Mouse (Mus musculus) brain, embryonic 14.5 days (tissue): Measurements from ENCODE around the gene Lactbl1. TPM values are rescaled to one million over a fixed set of nuclear protein-coding genes. Genes with fewer than 3 reads are reported as not detected.

Experiments
- DNase-seq: peaks from one replicate; pipeline ENCODE4 v3.0.0-alpha.2; 2011; ENCODE audit warnings: low read depth
- CTCF ChIP-seq: fragments of 200-500 bp; IDR thresholded peaks from 2 replicates; pipeline ENCODE4 v1.5.1; 2012; ENCODE audit warnings: inconsistent platforms, mild to moderate bottlenecking, moderate library complexity, borderline replicate concordance; ENCODE audit not compliant: insufficient read depth, insufficient read length; ENCODE audit errors: extremely low read depth
- POLR2A ChIP-seq: fragments of 200-500 bp; IDR thresholded peaks from 2 replicates; pipeline ENCODE4 v1.6.1; 2012; ENCODE audit warnings: mild to moderate bottlenecking, inconsistent platforms, borderline replicate concordance; ENCODE audit not compliant: poor library complexity, insufficient read depth, insufficient read length, severe bottlenecking; ENCODE audit errors: extremely low read depth
- polyA plus RNA-seq: library from polyadenylated mRNA; depleted of rRNA; stranded (reverse); fragments of >200 nt; gene quantifications from 2 replicates; pipeline ENCODE4 v1.2.3, GENCODE M21; 2012

Gene Lactbl1
- polyA plus RNA-seq, 1 experiment: 0.08 TPM

DNA sequence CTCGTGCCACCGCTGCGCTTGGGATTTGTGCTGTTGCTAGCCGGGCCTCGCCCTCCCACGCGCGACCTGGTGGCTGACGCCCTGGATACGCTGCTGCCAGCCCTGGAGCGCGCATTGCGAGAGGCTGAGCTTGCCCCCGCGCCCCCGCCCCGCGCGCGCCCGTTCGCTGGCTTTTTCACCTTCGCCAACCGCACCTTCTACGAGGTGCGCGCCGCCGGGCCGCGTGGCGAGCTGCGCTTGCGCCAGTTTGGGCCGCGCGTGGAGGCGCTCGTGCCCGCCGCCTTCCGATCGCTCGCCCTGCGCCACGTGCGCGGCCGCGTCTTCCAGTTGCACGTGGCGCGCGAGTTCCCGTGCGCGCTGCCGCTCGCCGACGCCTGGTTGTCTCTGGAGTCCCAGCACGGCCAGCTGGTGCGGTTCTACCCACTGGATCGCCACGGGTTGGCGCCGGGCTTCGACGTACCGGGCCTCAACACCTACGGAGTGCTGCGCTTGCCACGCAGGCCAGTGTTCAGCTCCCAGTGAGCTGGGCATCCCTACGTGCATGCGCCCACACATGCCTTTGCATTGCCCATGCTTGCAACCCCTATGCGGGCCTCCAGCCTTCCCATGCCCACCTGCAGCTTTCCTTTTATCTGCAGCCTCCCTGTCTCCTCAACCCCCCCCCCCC is 15.3 kb downstream of the Lactbl1 start:
- TF ChIP-seq CTCF: no peak
- TF ChIP-seq POLR2A: 0 out of 2 replicates have a peak, but pooled peaks have one; percentile 12
- DNase-seq: peak; percentile 94

DNA sequence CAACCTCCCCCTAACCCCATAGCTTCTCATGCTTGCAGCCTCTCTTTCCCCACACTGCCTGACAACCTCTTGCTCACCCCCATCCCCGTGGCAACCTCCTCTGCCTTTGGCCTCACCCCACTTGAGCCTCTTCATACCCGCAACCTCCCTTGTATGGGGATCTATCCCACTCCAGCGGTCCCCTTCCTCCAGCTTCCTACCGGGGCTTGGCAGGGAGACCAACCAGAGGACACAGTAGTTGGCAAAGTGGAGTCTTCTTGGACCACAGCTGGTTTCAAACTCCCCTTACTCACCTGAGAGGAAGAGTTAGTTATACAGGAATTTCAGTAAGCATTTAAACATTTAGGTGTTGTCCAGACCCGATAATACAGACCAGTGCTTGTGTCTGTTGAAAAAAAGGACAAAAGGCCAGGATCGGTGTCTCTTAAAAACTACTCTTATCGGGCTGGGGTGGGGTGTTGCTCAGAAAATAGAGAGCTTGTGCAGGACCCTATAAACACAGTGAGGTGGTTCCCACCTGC is 15.9 kb downstream of the Lactbl1 start:
- DNase-seq: peak; percentile 13
- TF ChIP-seq POLR2A: no peak
- TF ChIP-seq CTCF: no peak

DNA sequence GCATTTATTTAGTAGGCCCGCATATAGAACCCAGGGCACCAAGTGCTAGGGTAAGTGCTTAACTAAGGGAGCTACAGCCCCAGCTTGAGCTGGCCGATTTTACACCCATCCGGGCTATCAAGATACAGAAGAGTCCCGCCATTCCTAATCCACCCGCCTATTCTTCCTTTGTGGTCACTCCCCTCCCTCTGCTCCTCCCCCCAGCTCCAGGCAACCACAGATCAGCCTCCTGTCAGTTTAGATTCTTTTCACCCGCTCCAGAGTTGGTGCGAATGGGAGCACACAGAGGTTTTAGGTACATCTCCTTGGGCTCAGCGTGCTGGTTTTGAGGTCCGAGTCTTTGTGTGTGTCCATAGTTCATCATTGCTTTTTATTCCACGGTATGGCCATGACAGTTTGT is 16.5 kb downstream of the Lactbl1 start:
- peak; percentile 76 for DNase-seq
- no peak for TF ChIP-seq CTCF

DNA sequence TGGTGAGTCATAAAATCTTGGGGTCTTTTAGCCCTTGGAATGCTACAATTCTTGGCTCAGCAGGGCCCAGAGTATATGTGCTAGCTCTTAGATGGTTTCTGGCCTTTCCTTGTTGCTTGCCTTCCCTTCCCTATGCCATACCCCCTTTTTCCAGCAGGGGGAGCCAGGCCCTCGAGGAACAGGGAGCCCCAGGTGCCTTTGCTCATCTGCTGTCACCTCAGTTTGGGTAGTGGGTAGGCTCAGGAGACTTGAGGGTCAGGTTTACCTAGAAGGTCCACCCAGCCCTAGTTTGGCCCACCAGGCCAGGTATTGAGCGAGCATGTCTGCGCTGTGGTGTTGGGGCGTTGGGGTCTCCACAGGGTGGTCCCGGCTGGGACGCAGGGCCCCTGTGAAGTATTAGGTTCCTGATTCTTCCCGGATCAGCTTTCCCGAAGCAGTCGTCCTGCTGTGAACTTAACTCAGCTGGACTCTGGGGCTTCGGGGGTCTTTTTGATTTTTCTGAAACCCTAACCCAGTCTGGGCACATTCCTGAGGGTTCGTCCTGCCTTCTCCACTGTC is 26.6 kb downstream of the Lactbl1 start:
- DNase-seq: peak; percentile 80
- no peak for TF ChIP-seq POLR2A
- peak; percentile 94 for TF ChIP-seq CTCF

DNA sequence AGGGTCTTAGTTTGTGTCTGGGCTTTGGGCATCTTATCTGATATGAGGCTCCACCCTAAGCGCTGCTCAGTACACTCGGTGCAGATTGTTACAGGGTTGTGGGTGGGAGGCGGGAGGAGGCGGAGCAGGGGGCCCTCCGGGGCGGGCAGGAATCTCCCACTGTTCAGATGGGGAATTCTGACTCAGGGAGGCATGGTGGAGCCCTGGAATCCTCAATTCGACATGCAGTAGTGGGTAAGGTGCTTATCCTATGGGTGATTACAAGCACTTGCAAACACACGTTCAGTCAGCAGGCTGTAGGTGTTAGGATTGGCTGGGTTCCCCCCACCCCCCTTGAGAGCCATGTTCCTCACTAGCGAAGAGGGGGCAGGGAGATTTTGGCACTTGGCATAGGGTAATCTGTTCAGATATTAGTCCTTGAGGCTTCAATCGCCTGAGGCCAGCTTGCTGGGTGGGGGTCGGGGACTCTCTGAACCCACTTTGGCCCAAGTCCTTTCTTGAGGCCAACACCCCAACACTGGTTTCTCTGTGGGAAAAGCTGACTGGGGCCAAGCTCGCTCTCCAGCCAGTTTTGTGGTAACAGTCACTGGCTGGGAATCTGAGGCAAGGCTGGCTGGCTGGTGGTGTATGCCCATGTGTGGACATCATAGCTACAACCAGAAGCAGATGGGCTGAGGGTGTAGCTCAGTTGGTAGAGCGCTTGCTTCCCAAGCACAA is 27.2 kb downstream of the Lactbl1 start:
- peak; percentile 14 for DNase-seq
- TF ChIP-seq CTCF (no peak), POLR2A (no peak)

DNA sequence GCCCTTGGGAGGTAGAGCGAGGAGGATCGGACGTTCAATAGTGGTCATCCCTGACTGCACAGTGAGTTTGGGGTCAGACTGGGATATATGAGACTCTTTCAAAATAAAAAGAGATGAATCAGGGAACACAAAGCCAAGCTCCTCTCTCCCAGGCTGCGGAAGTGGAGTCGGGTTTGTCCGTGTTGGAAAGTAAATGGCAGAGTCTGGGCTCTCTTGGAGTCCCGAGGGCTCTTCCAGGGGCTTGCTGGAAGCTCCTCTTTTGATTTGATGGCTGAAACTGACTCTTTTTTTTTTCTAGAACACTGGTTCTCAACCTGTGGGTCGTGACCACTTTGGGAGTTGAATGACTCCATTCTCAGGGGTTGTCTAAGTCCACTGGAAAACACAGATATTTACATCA is 27.8 kb downstream of the Lactbl1 start:
- no peak for TF ChIP-seq POLR2A
- no peak for TF ChIP-seq CTCF
- no peak for DNase-seq

DNA sequence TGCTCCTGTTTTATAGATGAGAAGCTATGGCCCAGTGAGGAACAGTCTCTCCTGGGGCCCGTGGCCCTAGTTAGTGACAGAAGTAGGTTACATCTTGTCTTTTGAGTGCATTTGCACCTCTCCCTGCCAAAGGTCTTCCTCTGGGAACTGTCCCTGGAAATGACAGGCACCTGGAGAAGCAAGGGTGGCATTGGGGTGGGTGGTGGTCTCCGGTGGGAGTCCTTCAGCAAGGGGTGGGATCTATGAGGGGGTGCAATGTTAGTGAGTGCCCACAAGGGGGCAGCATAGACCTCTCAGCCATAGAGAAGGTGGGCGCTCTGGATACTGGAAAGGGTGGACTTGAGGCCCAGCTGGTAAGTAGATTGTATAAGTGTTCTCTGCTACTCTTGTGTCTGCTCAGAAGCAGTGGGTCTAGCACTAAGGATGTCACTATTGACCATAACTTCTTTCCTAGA is 29.0 kb downstream of the Lactbl1 start:
- TF ChIP-seq POLR2A: no peak
- peak; percentile 94 for TF ChIP-seq CTCF

DNA sequence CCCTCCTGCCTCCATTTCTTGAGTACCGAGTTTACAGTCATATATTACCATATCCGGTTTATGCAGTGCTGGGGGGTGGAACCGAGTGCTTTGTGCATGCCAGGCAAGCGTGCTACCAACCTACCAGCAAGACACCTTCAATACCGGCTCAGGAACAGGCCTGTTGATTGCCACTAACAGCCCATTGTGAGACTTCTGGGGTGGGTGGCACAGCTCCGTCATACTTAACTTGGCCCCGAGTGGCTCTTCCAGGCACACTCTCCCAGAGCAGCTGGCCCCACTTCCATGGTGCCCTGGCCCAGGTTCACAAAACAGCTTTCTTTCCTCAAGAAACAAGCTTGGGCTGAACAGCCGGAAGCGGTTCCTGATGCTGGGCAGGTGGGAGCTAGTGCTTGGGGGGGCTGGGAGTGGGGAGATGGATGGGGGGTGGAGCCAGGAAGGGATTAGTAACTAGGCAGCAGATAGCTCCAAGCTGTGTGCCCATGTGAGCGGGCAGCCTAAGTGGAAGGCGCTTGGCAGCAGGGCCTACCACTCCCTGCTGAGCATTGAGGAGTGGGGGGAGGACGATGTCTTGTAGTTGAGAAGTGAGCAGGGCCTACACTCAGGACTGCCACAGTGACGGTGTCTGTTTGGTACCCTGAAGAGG is 29.6 kb downstream of the Lactbl1 start:
- no peak for TF ChIP-seq CTCF
- TF ChIP-seq POLR2A: no peak

More for the DNA sequence above, 29.0 kb downstream of the Lactbl1 start:
- DNase-seq: peak; percentile 86

DNA sequence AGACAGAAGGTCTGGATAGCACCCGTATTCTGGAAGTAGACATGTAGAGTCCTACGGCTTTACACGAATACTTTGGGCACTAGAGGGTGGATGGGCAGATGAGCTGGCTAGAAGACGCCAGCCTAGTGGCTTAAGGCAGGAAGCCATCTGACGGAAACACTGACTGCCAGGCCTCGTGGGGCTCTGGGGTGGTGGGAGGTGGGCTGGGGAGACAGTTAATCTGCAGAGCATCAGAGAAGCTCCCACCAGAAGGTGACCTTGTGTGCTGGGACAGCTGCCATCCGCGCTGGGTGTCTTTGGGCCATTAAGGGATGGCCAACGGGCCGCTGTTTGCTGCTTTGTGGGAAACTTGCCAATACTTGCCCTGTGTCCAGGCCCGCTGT is 30.1 kb downstream of the Lactbl1 start:
- TF ChIP-seq POLR2A: no peak
- no peak for TF ChIP-seq CTCF
- no peak for DNase-seq

More for the DNA sequence above, 29.6 kb downstream of the Lactbl1 start:
- DNase-seq: peak; percentile 92

DNA sequence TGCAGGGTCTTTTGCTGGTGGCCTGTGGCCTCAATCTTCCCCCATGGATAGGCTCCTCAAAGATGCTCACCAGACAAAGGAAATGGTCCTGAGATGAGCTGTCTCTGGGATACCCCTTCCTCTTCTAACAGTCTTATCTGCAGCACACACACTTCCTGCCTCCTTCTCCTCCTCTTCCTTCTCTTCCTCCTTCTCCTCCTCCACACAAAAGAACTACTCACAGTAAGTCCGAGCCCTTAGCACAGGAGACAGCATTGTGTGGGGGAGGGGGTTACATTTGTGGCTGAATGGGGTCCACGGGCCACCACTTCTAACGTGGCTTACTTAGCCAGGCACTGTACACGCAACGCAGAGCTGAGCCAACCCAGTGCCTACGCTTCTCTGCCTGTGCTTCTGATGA is 30.6 kb downstream of the Lactbl1 start:
- no peak for TF ChIP-seq CTCF
- no peak for TF ChIP-seq POLR2A
- peak; percentile 15 for DNase-seq

DNA sequence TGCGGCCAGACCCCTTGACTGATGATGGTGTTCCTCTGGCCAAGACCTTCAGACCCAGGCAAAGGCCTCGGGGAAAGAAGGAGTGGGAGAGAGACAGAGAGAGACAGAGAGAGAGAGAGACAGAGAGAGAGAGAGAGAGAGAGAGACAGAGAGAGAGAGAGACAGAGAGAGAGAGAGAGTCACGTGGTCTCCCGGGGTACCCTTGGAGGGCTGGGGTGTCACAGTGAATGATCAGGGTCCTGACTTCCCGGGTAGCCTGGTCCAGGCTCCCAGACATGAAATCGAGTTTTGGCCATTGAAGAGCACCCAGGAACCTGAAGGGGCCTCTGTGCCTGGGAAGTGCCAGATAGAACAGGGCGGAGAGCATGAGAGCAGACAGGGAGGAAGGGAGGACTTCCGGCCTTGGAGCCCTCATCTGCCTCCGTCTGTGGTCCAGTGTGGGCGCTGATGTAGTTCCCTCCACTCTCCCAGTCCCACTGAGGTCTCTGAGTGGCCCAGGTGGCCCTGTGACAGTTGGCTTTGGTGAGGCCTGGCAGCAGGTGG is 31.3 kb downstream of the Lactbl1 start:
- no peak for DNase-seq
- no peak for TF ChIP-seq CTCF
- no peak for TF ChIP-seq POLR2A
